Mouse (Mus musculus) liver, postnatal 0 days (tissue): Measurements from ENCODE around the gene Rimkla.

Source experiments
- CTCF ChIP-seq: sonication (generic); IDR thresholded peaks from 2 replicates; pipeline ENCODE4 v1.5.1; 2016; ENCODE audit warnings: antibody characterized with exemption, low read depth
- EP300 ChIP-seq: IDR thresholded peaks from 2 replicates; pipeline ENCODE4 v1.6.1; 2016; ENCODE audit warnings: antibody characterized with exemption, low read depth, mild to moderate bottlenecking

DNA sequence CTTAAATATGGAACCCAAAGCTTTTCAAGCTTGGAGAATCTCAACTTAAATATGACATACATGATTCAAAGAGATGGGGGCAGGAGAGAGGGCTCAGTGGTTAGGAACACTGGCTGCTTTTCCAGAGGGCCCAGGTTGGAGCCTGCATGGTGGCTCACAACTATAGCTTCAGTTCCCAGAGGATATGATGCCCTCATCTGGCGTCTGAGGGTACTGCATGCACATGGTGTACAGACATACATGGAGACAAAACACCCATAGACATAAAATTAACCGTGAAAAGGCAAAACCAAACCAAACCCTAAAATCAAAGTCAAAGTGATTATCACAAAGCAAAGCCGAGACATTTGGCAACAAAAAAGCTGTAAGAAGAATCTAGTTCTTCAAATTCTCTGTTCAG lies 1.6 kb downstream of the Rimkla start:
- TF ChIP-seq CTCF (peak; percentile 55), EP300 (no peak)
